Mouse (Mus musculus): ENCODE data around the gene Zfp1. TPM values are rescaled to one million over a fixed set of nuclear protein-coding genes. Genes with fewer than 3 reads are reported as not detected.
"Not testable (repeated sequence)": the region's sequence is repeated elsewhere in the genome, so short reads cannot be mapped to it uniquely, and the experiment has no call there.

The Zfp1 gene
- polyA plus RNA-seq, 1 experiment from 2014 or later: 31.2 TPM

DNA sequence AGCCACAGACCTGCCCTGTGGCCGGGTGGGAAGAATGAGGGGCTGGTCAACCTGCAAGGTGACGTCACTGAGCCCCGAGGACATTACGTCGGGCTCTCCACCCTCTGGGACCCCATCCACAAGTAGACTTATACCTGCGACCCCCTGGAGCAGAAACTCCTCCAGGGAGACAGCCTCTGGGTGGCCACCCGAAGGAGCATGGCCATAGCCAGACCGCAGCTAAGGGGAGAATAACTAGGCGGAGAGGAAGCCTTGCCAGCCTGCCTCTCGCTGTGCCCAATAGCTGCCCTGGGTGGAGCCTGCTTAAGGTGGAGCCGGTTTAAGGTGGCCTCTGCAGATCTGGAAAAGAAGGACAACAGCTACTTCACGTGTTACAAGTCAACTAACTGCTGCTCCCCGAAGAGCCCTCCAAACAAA, 13.1 kb upstream of the Zfp1 start, which contains the start of gene Ldhd:
Ldhd (minus strand) TSS at position 270 of the 417 bp plus-strand sequence.
- no peaks in the 10 kb centered on the region for H3K36me3 ChIP-seq (ENCODE audit: control insufficient read depth, insufficient read depth, low read length)
- WGBS: 26% methylated on average over 13 of the region's 13 CpGs
- H3K4me2 ChIP-seq (ENCODE audit: low read depth, low read length): peak within 1 kb of the TSS; percentile 34; the same call in 1 of the 2 replicates
- H3K4me1 ChIP-seq (ENCODE audit: control insufficient read depth, insufficient read depth, low read length): no peaks in the 10 kb centered on the region
- H3K27ac ChIP-seq (ENCODE audit: low read depth, low read length): no peak within 1 kb of the TSS
- H3K27me3 ChIP-seq (ENCODE audit: control insufficient read depth, insufficient read depth, low read length): no peaks in the 10 kb centered on the region
- no peaks in the 10 kb centered on the region for H3K9me3 ChIP-seq (ENCODE audit: control insufficient read depth, low read length)
- no peak for ATAC-seq (ENCODE audit: low read depth)
- peak within 1 kb of the TSS; percentile 18; the same call in 1 of the 2 replicates for H3K4me3 ChIP-seq (ENCODE audit: low read depth, low read length)
- H3K9ac ChIP-seq (replicated peaks; ENCODE audit: low read depth, low read length): peak within 1 kb of the TSS; percentile 25; the same call in 1 of the 2 replicates

GRCm38 (mm10) chr8:111631589-111631988, 11.6 kb upstream of the Zfp1 start:
- H3K4me2 ChIP-seq (ENCODE audit: low read depth, low read length): no peak overlapping the region
- no peak overlapping the region for H3K4me3 ChIP-seq (ENCODE audit: low read depth, low read length)
- H3K9ac ChIP-seq (replicated peaks; ENCODE audit: low read depth, low read length): no peak overlapping the region
- H3K36me3 ChIP-seq (ENCODE audit: control insufficient read depth, insufficient read depth, low read length): no peaks in the 10 kb centered on the region
- H3K9me3 ChIP-seq (ENCODE audit: control insufficient read depth, low read length): no peaks in the 10 kb centered on the region
- WGBS: 91% methylated on average over 8 of the region's 8 CpGs
- no peaks in the 10 kb centered on the region for H3K27me3 ChIP-seq (ENCODE audit: control insufficient read depth, insufficient read depth, low read length)
- no peak for ATAC-seq (ENCODE audit: low read depth)
- no peaks in the 10 kb centered on the region for H3K4me1 ChIP-seq (ENCODE audit: control insufficient read depth, insufficient read depth, low read length)
- no peak overlapping the region for H3K27ac ChIP-seq (ENCODE audit: low read depth, low read length)

GRCm38 (mm10) chr8:111632976-111633375, 10.2 kb upstream of the Zfp1 start:
- H3K4me1 ChIP-seq (ENCODE audit: control insufficient read depth, insufficient read depth, low read length): no peaks in the 10 kb centered on the region
- H3K9me3 ChIP-seq (ENCODE audit: control insufficient read depth, low read length): no peaks in the 10 kb centered on the region
- no peak overlapping the region for H3K4me3 ChIP-seq (ENCODE audit: low read depth, low read length)
- H3K27ac ChIP-seq (ENCODE audit: low read depth, low read length): no peak overlapping the region
- WGBS: 94% methylated on average over 3 of the region's 3 CpGs
- no peaks in the 10 kb centered on the region for H3K36me3 ChIP-seq (ENCODE audit: control insufficient read depth, insufficient read depth, low read length)
- H3K27me3 ChIP-seq (ENCODE audit: control insufficient read depth, insufficient read depth, low read length): no peaks in the 10 kb centered on the region
- H3K4me2 ChIP-seq (ENCODE audit: low read depth, low read length): no peak overlapping the region
- no peak overlapping the region for H3K9ac ChIP-seq (replicated peaks; ENCODE audit: low read depth, low read length)
- no peak for ATAC-seq (ENCODE audit: low read depth)

- H3K27ac ChIP-seq (ENCODE audit: low read depth, low read length): no peak overlapping the region
- no peak for ATAC-seq (ENCODE audit: low read depth)
Measured at GRCm38 (mm10) chr8:111638086-111638485, 5.1 kb upstream of the Zfp1 start.

DNA sequence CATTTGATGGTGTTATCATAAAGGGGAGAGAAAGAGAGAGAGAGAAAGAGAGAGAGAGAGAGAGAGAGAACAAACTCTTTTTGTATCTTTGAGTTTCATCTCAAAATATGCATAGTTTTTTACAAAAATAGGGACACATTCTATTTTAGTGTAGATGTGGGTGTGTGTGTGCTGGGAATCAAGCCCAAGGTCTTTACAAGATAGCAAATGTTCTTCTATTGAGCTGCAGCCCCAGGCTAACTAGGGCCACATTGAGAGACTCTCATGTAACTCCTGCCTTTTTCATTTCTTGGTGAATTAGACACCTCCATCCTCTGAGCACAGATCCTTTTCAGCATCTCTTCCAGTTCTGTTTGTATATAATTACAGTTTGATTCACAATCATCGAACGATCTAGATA, 2.1 kb upstream of the Zfp1 start:
- no peak for ATAC-seq (ENCODE audit: low read depth)
- WGBS: 96% methylated on average over 2 of the region's 2 CpGs
- Histone ChIP-seq H3K9me3 (ENCODE audit: control insufficient read depth, low read length) (no peaks in the 10 kb centered on the region), H3K27me3 (ENCODE audit: control insufficient read depth, insufficient read depth, low read length) (no peaks in the 10 kb centered on the region), H3K4me3 (ENCODE audit: low read depth, low read length) (no peak overlapping the region), H3K4me2 (ENCODE audit: low read depth, low read length) (no peak overlapping the region), H3K9ac (replicated peaks; ENCODE audit: low read depth, low read length) (no peak overlapping the region), H3K36me3 (ENCODE audit: control insufficient read depth, insufficient read depth, low read length) (no peaks in the 10 kb centered on the region), H3K4me1 (ENCODE audit: control insufficient read depth, insufficient read depth, low read length) (peaks cover 8% of the 10 kb centered on the region; the same call in 1 of the 2 replicates), H3K27ac (ENCODE audit: low read depth, low read length) (no peak overlapping the region)

More at GRCm38 (mm10) chr8:111638086-111638485, 5.1 kb upstream of the Zfp1 start:
- H3K9me3 ChIP-seq (ENCODE audit: control insufficient read depth, low read length): no peaks in the 10 kb centered on the region
- H3K4me2 ChIP-seq (ENCODE audit: low read depth, low read length): no peak overlapping the region
- H3K4me3 ChIP-seq (ENCODE audit: low read depth, low read length): no peak overlapping the region
- H3K36me3 ChIP-seq (ENCODE audit: control insufficient read depth, insufficient read depth, low read length): no peaks in the 10 kb centered on the region
- no peak overlapping the region for H3K9ac ChIP-seq (replicated peaks; ENCODE audit: low read depth, low read length)
- H3K4me1 ChIP-seq (ENCODE audit: control insufficient read depth, insufficient read depth, low read length): peaks cover 5% of the 10 kb centered on the region; the same call in 1 of the 2 replicates
- no peaks in the 10 kb centered on the region for H3K27me3 ChIP-seq (ENCODE audit: control insufficient read depth, insufficient read depth, low read length)

DNA sequence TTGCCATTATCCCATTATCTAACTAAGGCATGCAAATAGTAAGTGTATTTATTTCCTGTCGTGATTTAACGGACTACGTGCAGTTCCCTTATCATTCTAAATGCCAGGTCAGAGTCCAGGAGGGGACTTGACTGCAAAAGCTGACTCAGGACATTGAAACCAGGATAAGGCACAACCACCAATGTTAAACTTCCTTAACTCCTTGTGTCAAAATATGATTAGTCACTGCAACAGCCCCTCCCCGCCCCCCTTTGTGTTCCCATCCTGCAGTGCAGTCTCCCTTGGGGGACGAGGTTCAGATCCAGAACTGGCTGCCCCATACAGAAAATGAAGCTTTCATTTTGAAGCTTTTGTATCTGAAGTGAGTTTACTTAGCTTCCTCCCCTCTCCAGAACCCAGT, 705 bp upstream of the Zfp1 start:
- ATAC-seq (ENCODE audit: low read depth): no peak
- Histone ChIP-seq H3K36me3 (ENCODE audit: control insufficient read depth, insufficient read depth, low read length) (no peaks in the 10 kb centered on the region), H3K4me2 (ENCODE audit: low read depth, low read length) (peak overlapping the region; percentile 64; the same call in 1 of the 2 replicates), H3K27me3 (ENCODE audit: control insufficient read depth, insufficient read depth, low read length) (no peaks in the 10 kb centered on the region), H3K27ac (ENCODE audit: low read depth, low read length) (no peak overlapping the region), H3K4me3 (ENCODE audit: low read depth, low read length) (peak overlapping the region; percentile 93; the same call in 1 of the 2 replicates), H3K4me1 (ENCODE audit: control insufficient read depth, insufficient read depth, low read length) (peaks cover 8% of the 10 kb centered on the region; the same call in 1 of the 2 replicates), H3K9me3 (ENCODE audit: control insufficient read depth, low read length) (no peaks in the 10 kb centered on the region), H3K9ac (replicated peaks; ENCODE audit: low read depth, low read length) (peak overlapping the region; percentile 88; the same call in 1 of the 2 replicates)
- WGBS: 62% methylated on average over 5 of the region's 5 CpGs

GRCm38 (mm10) chr8:111642939-111643263, 300 bp upstream of the Zfp1 start:
- no peak overlapping the region; the same call in 1 of the 2 replicates for H3K27ac ChIP-seq (ENCODE audit: low read depth, low read length)
- no peaks in the 10 kb centered on the region for H3K36me3 ChIP-seq (ENCODE audit: control insufficient read depth, insufficient read depth, low read length)
- H3K27me3 ChIP-seq (ENCODE audit: control insufficient read depth, insufficient read depth, low read length): no peaks in the 10 kb centered on the region
- peak overlapping the region; percentile 93 for H3K4me3 ChIP-seq (ENCODE audit: low read depth, low read length)
- peak; percentile 32 for ATAC-seq (ENCODE audit: low read depth)
- no peaks in the 10 kb centered on the region for H3K9me3 ChIP-seq (ENCODE audit: control insufficient read depth, low read length)
- peaks cover 8% of the 10 kb centered on the region; the same call in 1 of the 2 replicates for H3K4me1 ChIP-seq (ENCODE audit: control insufficient read depth, insufficient read depth, low read length)
- WGBS: 13% methylated on average over 5 of the region's 5 CpGs
- peak overlapping the region; percentile 88; the same call in 1 of the 2 replicates for H3K9ac ChIP-seq (replicated peaks; ENCODE audit: low read depth, low read length)
- H3K4me2 ChIP-seq (ENCODE audit: low read depth, low read length): peak overlapping the region; percentile 64

- not testable (repeated sequence) for ATAC-seq (ENCODE audit: low read depth); H3K27me3 ChIP-seq (ENCODE audit: control insufficient read depth, insufficient read depth, low read length); H3K9me3 ChIP-seq (ENCODE audit: control insufficient read depth, low read length); H3K4me1 ChIP-seq (ENCODE audit: control insufficient read depth, insufficient read depth, low read length); H3K36me3 ChIP-seq (ENCODE audit: control insufficient read depth, insufficient read depth, low read length)
- H3K9ac ChIP-seq (replicated peaks; ENCODE audit: low read depth, low read length): peak overlapping the region; percentile 88; the same call in 1 of the 2 replicates
- 0 out of 2 replicates have a peak overlapping the region, but pooled peaks have one; percentile 16 for H3K27ac ChIP-seq (ENCODE audit: low read depth, low read length)
- H3K4me3 ChIP-seq (ENCODE audit: low read depth, low read length): peak overlapping the region; percentile 93
- 60% methylated on average over 12 of the region's 12 CpGs for WGBS
- H3K4me2 ChIP-seq (ENCODE audit: low read depth, low read length): peak overlapping the region; percentile 64
Measured at GRCm38 (mm10) chr8:111644286-111645051, 1.3 kb downstream of the Zfp1 start.

GRCm38 (mm10) chr8:111645715-111646114, 2.5 kb downstream of the Zfp1 start:
- Histone ChIP-seq H3K27me3 (ENCODE audit: control insufficient read depth, insufficient read depth, low read length) (no peaks in the 10 kb centered on the region), H3K9me3 (ENCODE audit: control insufficient read depth, low read length) (no peaks in the 10 kb centered on the region), H3K27ac (ENCODE audit: low read depth, low read length) (no peak overlapping the region), H3K36me3 (ENCODE audit: control insufficient read depth, insufficient read depth, low read length) (no peaks in the 10 kb centered on the region), H3K4me1 (ENCODE audit: control insufficient read depth, insufficient read depth, low read length) (peaks cover 8% of the 10 kb centered on the region; the same call in 1 of the 2 replicates), H3K4me3 (ENCODE audit: low read depth, low read length) (no peak overlapping the region), H3K4me2 (ENCODE audit: low read depth, low read length) (no peak overlapping the region), H3K9ac (replicated peaks; ENCODE audit: low read depth, low read length) (no peak overlapping the region)
- ATAC-seq (ENCODE audit: low read depth): no peak
- over 99% methylated on average over 8 of the region's 8 CpGs for WGBS
